Mouse (Mus musculus) heart, postnatal 4 days (tissue): ENCODE results near the gene Myo1e. TPM values are rescaled to one million over a fixed set of nuclear protein-coding genes. Genes with fewer than 3 reads are reported as not detected.
A peak's percentile ranks its signal among the peaks of the same experiment; 100 is the strongest.

Experiments used
- DNase-seq: peaks from one replicate; pipeline ENCODE4 v3.0.0; 2021
- total RNA-seq, 2 experiments: library from RNA; stranded (reverse); gene quantifications; 2 replicates each; pipeline ENCODE4 v1.2.3; 2021

Gene Myo1e
- total RNA-seq, 2 experiments from 2014 or later, result 23.6 to 27.6 TPM

- DNase-seq, result no peak
These were observed 83.6 kb downstream of the Myo1e start for GRCm38 (mm10) chr9:70290785-70291184.

DNA sequence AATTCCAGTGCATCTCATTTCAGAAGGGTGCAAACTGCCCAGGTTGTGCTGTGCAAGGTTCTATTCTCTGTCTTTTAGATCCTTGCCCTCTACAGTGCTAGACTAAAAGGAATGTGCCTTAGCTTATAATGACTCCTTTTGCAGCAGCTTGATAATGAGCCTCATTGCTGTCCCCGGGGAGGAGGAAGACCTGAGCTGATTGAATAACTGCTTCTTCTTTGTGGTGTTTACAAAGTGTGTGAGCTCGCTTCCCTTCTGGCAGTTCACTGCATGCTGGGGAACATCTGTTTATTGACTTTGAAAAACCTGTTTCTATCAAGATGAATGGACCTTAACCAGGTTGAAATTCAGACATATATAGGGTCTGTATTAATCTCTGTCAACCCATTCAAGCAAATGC, 89.8 kb downstream of the Myo1e start:
- DNase-seq, result no peak

DNA sequence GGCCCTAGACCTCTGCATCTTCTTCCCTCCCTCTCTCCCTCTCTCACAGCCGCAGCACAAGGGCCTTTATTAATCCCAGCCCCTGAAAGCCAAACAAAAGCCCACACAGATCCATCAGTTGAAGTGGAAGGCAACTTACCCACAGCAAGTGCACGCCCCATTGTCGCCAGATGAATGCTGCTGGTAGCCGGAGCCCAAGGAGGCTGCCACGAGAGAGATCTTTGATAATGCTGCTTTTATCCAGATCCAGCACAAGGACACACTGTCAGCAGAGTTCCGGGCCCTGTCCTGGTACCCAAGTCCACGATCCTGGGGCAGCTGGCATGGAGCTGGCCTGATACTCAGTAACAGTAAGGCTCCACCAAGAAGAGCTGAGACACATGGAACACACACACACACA, 91.1 kb downstream of the Myo1e start:
- DNase-seq, result no peak

DNA sequence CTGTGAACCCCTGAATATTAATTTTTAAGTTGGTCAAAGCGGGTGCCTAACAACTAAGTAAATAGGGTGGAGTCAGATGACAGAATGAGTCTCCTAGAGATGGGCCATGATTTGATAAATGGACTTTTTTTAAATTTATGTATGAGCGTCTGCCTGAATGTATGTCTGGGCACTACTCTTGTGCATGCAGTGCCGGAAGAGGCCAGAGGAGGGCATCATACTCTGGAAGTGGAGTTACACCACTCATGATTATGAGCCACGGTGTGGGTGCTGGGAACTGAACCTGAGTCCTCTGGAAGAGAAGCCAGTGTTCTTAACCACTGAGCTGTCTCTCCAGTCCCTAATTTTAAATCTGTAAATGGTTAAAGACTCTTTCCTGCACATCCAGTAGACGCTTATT, 93.6 kb downstream of the Myo1e start:
- no peak for DNase-seq

DNA sequence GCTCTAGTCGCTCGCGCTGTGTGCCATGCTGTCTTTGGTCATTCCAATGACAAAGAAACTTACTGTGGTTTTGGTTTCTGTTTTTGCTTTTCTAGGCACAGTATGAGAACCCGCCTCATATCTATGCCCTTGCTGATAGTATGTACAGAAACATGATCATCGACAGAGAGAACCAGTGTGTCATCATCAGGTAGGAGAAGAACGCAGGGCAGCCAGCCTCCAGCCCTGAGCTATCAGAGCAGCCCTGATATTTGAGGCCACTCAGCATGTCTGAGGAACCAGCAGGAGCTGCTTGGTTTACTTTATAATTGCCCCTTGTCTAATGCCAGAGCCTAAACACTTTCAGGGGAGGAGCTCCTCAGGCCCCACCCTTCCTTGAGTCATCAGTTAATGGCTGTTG, 94.4 kb downstream of the Myo1e start:
- no peak for DNase-seq

DNA sequence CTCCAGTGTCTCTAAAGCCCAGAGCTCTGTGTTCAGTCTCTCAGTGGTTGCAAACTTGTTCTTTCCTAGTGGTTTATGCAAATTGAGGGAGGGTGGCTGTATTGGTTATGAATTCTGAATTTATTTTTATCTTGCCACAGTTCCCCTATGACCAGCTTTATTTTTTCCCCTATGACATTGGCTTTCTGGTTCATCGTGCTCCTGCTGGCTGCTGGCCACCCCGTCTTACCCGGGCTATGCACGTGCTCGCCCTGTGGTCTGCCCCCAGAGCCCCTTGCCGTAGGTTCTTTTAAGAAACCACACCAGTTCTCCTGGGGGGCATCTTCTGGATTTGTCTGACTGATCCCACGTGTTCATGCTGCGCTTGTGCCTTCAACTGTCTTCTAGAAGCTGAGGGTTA, 97.8 kb downstream of the Myo1e start:
- no peak for DNase-seq

GRCm38 (mm10) chr9:70310046-70310445, 102.9 kb downstream of the Myo1e start:
- DNase-seq, result no peak

DNA sequence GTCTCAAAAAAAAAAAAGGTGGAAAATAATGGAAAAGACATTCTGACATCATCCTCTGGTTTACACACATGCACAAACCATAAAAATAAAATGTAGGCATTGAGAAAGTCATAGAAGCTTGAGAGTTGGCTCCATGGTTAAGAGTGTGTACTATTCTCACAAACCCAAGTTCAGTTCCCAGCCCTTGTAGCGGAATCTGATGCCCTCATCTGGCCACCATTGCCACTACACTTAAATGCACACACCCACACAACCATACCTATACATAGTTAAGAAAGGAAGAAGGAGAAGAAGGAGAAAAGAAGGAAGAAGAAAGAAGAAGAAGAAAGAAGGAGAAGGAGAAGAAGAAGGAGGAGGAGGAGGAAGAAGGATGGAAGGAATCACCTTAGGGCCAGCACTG, 106.9 kb downstream of the Myo1e start:
- no peak for DNase-seq

DNA sequence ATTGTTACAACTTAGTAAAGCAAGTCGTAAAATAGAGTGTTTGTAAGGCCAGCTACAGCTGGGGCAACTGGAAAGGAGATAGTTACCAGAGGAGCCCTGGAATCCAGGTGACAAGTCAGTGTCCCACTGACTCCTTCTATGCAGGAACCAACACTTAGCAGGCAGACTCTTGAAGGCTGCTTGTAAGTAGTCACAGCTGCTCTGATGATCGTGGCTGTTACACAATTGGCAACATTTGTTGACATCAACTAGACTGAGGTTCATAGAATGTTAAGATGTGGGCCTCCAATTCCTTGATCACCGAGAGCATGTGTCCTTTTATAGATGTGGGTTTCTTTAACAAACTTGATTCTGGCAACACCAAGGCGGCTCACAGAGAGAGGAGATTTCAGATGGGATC, 108.0 kb downstream of the Myo1e start:
- DNase-seq, result no peak

GRCm38 (mm10) chr9:70318601-70319000, 111.5 kb downstream of the Myo1e start:
- peak; percentile 12 for DNase-seq

- no peak for DNase-seq
These were observed 117.2 kb downstream of the Myo1e start for GRCm38 (mm10) chr9:70324336-70324735.

- no peak for DNase-seq
These were observed 118.9 kb downstream of the Myo1e start for GRCm38 (mm10) chr9:70325880-70326595.

- no peak for DNase-seq
These were observed 121.2 kb downstream of the Myo1e start for GRCm38 (mm10) chr9:70328193-70328841.

DNA sequence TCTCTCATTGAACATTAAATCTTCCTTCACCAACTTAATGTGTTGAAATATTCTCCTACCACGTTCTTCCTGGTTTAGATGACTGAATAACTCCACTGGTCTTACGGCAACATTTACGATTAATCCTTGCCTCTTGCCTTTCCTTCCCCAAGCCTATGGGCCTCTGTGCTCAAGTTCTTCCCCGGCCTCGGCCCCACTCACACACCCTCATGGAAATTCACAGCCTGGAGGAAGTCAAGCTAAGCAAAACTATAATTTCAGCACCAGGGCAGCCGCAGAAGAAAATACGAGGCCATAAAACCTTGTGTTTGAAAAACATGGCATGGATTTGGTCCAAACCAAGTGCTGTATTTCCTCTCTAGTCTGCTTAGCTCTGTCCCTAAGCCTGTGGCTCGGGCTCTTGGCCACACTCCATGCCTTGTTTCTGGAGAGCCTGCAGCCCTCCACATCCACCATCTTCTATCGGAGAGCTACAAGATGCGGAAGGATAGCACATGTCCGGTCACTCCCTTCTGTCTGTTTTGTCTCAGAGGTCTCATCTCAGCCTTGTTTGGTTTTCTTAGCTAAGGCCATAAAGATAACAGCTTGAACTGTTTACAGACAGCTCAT, 124.7 kb downstream of the Myo1e start:
- peak; percentile 23 for DNase-seq

DNA sequence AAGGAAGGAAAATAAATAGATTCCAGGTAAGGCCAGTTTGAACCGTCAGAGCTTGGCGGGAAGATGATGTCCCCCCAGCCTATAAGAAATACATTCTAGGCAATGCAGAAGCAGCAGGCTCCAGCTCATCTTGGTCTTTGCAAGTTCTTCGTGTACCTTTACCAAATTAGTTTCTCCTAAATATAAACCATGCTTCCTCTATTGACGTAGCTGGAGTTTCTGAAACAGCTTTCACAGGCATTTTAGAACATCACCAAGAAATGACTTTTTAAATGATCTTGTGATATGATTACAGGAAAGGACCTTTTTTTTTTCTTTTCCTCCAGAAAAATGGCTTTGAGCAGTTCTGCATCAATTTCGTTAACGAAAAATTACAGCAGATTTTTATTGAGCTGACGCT, 131.2 kb downstream of the Myo1e start:
- no peak for DNase-seq

DNA sequence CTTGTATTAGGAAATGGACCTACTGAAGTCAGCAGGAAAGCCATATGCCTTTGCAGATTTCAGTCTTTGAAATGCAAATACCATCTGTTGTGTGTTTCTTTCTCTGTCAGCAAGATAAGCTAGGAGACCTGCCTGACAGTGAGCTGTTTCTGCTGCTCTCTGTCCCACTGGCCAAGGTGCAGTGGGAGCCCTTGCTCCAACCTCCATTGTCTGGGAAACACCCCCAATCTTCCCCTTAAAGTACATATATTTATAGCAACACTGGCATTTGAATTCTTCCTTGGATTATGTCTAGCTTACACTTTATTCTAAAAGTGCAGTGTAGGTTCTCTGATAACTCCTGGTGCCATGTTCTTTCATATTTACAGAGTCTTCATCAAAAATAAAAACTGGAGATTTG, 131.7 kb downstream of the Myo1e start:
- no peak for DNase-seq

GRCm38 (mm10) chr9:70349274-70349673, 142.1 kb downstream of the Myo1e start:
- peak; percentile 11 for DNase-seq

GRCm38 (mm10) chr9:70351570-70352277, 144.6 kb downstream of the Myo1e start:
- no peak for DNase-seq

DNA sequence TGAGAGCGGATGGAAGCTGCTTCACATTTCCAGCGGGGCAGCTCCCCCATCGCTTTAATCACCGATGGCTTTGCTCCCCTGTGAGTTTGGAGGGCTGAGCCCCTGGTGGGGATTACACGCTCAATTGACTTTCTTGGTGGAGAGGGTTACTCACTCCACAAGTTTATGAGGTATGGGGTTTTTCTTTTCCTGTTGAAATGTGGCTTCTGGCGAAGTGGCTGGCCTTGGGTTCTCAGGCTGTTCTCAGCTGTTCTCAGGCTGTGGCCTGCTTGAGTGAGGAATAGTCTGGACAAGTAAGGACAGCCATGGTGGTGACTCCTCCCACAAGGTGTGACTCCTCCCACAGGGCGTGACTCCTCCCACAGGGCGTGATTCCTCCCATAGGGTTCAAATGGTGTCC, 149.1 kb downstream of the Myo1e start:
- DNase-seq, result no peak

DNA sequence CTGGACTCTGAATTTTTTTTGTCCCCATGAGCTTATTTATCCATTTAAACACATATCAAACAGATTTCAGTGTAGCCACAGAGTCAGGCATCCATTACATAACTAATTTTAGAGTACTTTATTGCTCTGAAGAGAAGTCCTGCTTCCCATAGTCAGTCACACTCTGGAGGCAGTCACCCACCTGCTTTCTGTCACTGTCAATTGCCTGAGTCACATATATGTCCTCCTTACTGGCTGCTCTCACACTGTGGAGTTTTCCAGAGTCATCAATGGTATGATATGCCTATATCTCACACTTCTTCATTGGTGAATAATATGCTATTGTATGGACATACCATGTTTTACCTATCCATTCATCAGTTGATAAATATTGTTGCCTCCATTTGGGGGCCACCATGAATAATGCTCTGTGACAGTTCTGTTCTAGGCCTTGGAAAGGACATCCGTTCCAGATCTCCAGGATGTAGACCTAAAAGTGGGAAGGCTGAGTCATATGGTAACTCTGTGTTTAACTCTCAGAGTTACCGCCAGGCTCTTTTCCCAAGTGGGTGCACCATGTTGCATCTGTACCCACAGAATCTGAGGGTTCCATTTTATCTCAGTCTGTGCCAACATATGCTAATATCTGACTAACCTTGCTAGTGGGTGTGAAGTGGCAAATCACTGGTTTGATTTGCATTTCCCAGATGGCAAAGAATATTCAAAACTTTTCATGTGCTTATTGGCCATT, 152.4 kb downstream of the Myo1e start:
- DNase-seq, result no peak

GRCm38 (mm10) chr9:70364741-70365140, 157.6 kb downstream of the Myo1e start:
- no peak for DNase-seq

GRCm38 (mm10) chr9:70365915-70366314, 158.8 kb downstream of the Myo1e start:
- no peak for DNase-seq

GRCm38 (mm10) chr9:70366898-70367297, 159.7 kb downstream of the Myo1e start:
- no peak for DNase-seq
